Mouse (Mus musculus): ENCODE results near the gene Col6a1. TPM values are rescaled to one million over a fixed set of nuclear protein-coding genes. Genes with fewer than 3 reads are reported as not detected.

Gene Col6a1
- polyA plus RNA-seq, 1 experiment from 2014 or later = 5.9 TPM

GRCm38 (mm10) chr10:76695283-76695885 is 30.6 kb downstream of the Col6a1 start:
- no peak overlapping the region for H3K27ac ChIP-seq
- no peaks in the 10 kb centered on the region for H3K36me3 ChIP-seq (ENCODE audit: poor library complexity, severe bottlenecking)
- H3K9ac ChIP-seq = no peak overlapping the region
- no peaks in the 10 kb centered on the region for H3K4me1 ChIP-seq
- H3K9me3 ChIP-seq (replicated peaks) = no peaks in the 10 kb centered on the region
- H3K4me3 ChIP-seq = no peak overlapping the region
- WGBS = 89% methylated on average over 10 of the region's 10 CpGs
- no peak overlapping the region for H3K4me2 ChIP-seq
- H3K27me3 ChIP-seq = no peaks in the 10 kb centered on the region
- ATAC-seq = no peak

GRCm38 (mm10) chr10:76694765-76695164 is 31.2 kb downstream of the Col6a1 start:
- Histone ChIP-seq H3K4me3 (no peak overlapping the region), H3K4me2 (no peak overlapping the region), H3K9me3 (replicated peaks) (no peaks in the 10 kb centered on the region), H3K9ac (no peak overlapping the region), H3K27ac (no peak overlapping the region), H3K27me3 (no peaks in the 10 kb centered on the region), H3K4me1 (no peaks in the 10 kb centered on the region), H3K36me3 (ENCODE audit: poor library complexity, severe bottlenecking) (no peaks in the 10 kb centered on the region)
- ATAC-seq = no peak
- 50% methylated on average over 7 of the region's 7 CpGs for WGBS

DNA sequence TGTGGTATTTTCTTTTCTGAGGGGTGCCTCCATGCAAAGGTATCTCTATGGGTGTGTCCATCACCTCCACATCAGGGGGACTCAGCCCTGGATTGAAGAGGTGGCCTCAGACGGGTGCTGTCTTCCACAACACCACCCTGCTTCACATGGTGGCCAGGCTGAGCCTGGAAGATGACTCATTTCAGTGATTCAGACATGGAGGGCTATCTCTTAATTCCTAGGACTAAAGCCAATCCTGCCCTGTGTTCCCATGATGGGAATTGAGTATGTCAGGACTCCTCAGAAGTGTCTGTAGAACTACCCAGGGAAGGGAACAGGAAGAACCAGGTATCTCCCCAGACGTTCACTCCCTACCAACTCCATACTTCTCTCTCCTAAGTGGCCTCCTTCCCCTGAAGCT is 32.5 kb downstream of the Col6a1 start:
- Histone ChIP-seq H3K27me3 (no peaks in the 10 kb centered on the region), H3K27ac (no peak overlapping the region), H3K4me1 (no peaks in the 10 kb centered on the region), H3K9me3 (replicated peaks) (no peaks in the 10 kb centered on the region), H3K4me3 (no peak overlapping the region), H3K36me3 (ENCODE audit: poor library complexity, severe bottlenecking) (no peaks in the 10 kb centered on the region), H3K9ac (no peak overlapping the region), H3K4me2 (no peak overlapping the region)
- ATAC-seq = no peak
- 83% methylated on average over 2 of the region's 2 CpGs for WGBS

DNA sequence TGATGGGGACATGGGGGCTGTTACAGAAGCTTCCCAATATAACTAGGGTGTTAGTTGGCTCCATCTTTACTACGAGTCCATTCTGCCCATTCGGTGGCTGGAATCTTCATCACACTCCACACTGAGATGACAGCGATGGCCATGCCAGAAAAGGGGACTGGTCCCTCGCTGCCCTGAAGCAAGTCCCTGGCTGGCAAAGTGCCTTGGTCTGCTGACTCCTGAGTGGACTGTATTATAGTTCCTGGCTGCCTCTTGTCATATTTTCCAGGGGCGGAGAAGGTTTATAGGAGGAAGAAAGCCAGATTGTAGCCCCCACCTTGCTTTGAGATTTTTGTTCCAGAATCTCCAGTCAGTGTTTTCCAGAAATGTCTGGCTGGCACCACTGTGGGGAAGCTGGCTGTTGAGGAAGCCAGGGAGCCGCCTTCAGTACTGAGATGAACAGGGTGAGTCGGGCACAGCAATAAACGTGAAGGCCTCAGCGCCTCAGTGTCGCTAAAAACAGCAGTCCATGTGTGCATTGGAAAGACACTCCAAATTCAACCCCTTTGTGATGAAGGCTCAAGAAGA is 40.4 kb downstream of the Col6a1 start:
- no peak overlapping the region for H3K27ac ChIP-seq
- H3K4me3 ChIP-seq = no peak overlapping the region
- WGBS = 94% methylated on average over 10 of the region's 10 CpGs
- no peak for ATAC-seq
- no peaks in the 10 kb centered on the region for H3K36me3 ChIP-seq (ENCODE audit: poor library complexity, severe bottlenecking)
- H3K9ac ChIP-seq = no peak overlapping the region
- no peak overlapping the region for H3K4me2 ChIP-seq
- H3K27me3 ChIP-seq = no peaks in the 10 kb centered on the region
- no peaks in the 10 kb centered on the region for H3K4me1 ChIP-seq
- no peaks in the 10 kb centered on the region for H3K9me3 ChIP-seq (replicated peaks)

DNA sequence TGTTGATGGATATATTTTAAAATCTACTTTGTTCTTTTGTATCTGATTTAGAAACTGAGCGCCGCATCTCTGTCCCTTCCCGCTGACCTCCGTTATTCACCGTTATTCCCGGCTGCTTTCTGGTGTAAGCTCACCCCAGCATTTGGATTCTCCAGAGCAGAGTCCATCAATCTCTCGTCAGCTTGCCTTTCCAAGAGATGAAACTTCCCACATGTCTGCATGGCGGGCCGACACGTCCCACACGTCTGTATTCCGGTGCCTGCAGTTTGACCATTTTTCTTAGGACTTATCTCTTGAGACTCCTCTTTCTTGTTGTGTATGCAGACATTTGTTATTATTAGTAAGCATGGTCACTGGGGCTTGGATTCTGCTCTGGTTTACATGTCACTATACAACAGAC is 42.0 kb downstream of the Col6a1 start:
- Histone ChIP-seq H3K4me3 (no peak overlapping the region), H3K9me3 (replicated peaks) (no peaks in the 10 kb centered on the region), H3K36me3 (ENCODE audit: poor library complexity, severe bottlenecking) (no peaks in the 10 kb centered on the region), H3K4me1 (no peaks in the 10 kb centered on the region), H3K27ac (no peak overlapping the region), H3K27me3 (no peaks in the 10 kb centered on the region), H3K9ac (no peak overlapping the region), H3K4me2 (no peak overlapping the region)
- WGBS = 85% methylated on average over 12 of the region's 12 CpGs
- no peak for ATAC-seq

DNA sequence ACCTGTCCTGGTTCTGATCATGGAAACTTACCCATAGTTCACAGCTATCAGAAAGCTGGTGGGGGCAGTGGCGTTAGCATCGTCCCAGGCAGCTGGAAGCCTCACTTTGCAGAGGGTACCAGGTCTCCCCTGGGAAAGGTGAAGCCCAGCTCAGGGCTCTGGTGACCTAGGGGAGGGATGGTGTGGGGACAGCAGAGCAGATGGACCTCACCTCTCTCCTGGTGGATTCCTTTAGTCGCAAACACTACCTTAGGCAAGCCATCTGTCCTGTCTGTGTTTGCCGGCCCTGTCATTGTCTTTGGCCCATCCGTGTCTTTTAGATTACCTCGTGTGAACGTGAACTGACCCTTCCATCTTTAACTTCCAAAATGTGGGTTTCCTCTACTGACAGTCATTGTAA is 42.5 kb downstream of the Col6a1 start:
- 71% methylated on average over 7 of the region's 7 CpGs for WGBS
- H3K4me2 ChIP-seq = no peak overlapping the region
- no peaks in the 10 kb centered on the region for H3K27me3 ChIP-seq
- H3K9me3 ChIP-seq (replicated peaks) = no peaks in the 10 kb centered on the region
- no peak overlapping the region for H3K9ac ChIP-seq
- no peak overlapping the region for H3K4me3 ChIP-seq
- no peak for ATAC-seq
- no peak overlapping the region for H3K27ac ChIP-seq
- no peaks in the 10 kb centered on the region for H3K36me3 ChIP-seq (ENCODE audit: poor library complexity, severe bottlenecking)
- H3K4me1 ChIP-seq = no peaks in the 10 kb centered on the region

GRCm38 (mm10) chr10:76681882-76682281 is 44.1 kb downstream of the Col6a1 start:
- no peaks in the 10 kb centered on the region for H3K4me1 ChIP-seq
- no peaks in the 10 kb centered on the region for H3K9me3 ChIP-seq (replicated peaks)
- WGBS = 95% methylated on average over 3 of the region's 3 CpGs
- H3K27me3 ChIP-seq = no peaks in the 10 kb centered on the region
- no peaks in the 10 kb centered on the region for H3K36me3 ChIP-seq (ENCODE audit: poor library complexity, severe bottlenecking)
- no peak overlapping the region for H3K27ac ChIP-seq
- ATAC-seq = no peak
- H3K4me3 ChIP-seq = no peak overlapping the region
- H3K4me2 ChIP-seq = no peak overlapping the region
- no peak overlapping the region for H3K9ac ChIP-seq

DNA sequence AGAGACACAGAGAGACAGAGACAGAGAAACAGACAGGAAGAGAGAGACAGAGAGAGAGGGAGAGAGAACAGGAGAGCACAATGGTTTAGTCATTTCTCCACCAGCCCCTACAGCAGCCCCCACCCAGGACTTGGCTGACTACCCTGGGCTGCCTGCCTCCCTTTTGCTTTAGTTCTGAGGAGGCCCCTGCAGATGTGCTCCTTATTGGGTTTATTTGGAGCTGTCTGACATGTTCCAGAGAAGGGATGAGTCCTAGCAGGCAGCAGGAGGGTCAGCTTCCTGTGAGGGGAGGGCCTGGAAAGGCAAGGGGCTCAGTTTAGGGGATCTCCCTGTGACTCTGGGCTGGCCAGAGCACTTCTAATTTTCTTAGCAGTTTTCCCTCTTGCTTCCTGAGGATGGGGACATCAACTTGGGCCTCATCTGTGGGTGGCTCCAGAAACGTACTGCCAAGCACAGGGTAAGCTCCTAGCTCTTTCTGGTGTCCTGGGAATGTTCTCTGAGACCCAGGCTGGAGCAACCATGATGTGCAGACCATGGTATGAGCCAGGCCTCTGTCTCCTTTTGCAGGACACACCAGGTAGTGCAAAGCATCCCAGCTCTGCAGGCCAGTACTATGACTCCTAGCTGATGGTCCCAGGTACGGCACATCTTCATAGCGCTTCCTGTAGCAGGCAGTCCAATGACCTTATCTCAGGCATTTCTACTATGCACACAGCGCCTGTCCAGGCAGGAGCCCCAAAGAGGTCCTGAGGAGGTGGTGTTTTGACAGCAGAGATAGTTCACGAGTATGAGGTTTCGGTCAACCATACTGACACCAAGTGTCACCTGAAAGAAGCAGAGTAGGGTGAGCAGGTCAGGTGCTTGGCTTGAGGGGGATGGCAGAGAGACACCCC is 45.0 kb downstream of the Col6a1 start:
- WGBS = 86% methylated on average over 6 of the region's 6 CpGs
- H3K4me3 ChIP-seq = no peak overlapping the region

GRCm38 (mm10) chr10:76678122-76678521 is 47.8 kb downstream of the Col6a1 start:
- H3K4me2 ChIP-seq = no peak overlapping the region
- H3K27ac ChIP-seq = no peak overlapping the region
- H3K4me3 ChIP-seq = no peak overlapping the region
- H3K9ac ChIP-seq = no peak overlapping the region
- no peaks in the 10 kb centered on the region for H3K27me3 ChIP-seq
- ATAC-seq = no peak
- 72% methylated on average over 7 of the region's 7 CpGs for WGBS
- H3K9me3 ChIP-seq (replicated peaks) = no peaks in the 10 kb centered on the region
- H3K4me1 ChIP-seq = no peaks in the 10 kb centered on the region
- no peaks in the 10 kb centered on the region for H3K36me3 ChIP-seq (ENCODE audit: poor library complexity, severe bottlenecking)

More for the DNA sequence above, 45.0 kb downstream of the Col6a1 start:
- H3K27me3 ChIP-seq = no peaks in the 10 kb centered on the region
- no peak for ATAC-seq
- no peaks in the 10 kb centered on the region for H3K9me3 ChIP-seq (replicated peaks)
- H3K36me3 ChIP-seq (ENCODE audit: poor library complexity, severe bottlenecking) = no peaks in the 10 kb centered on the region
- no peak overlapping the region for H3K27ac ChIP-seq
- no peaks in the 10 kb centered on the region for H3K4me1 ChIP-seq
- H3K4me2 ChIP-seq = no peak overlapping the region
- H3K9ac ChIP-seq = no peak overlapping the region

DNA sequence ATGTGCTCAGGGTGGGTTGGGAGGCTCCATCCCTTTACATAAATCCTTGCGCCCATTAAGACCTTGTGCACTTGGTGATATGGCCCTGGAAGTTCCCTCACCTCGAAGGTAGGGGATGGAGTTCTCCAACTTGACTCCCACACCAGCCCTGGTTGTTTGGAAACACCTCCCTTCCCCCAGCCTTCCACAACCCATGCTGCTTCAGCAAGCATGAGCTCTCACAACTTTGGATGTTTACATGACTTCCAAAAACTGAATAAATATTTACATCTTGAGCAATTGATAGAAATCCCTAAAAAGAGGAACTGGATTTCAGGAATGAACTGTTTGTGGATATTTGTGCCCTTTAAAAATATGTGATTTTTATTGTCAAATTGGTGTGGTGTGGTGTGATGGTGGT is 50.7 kb downstream of the Col6a1 start:
- H3K4me1 ChIP-seq = no peaks in the 10 kb centered on the region
- H3K9ac ChIP-seq = no peak overlapping the region
- no peak overlapping the region for H3K4me3 ChIP-seq
- no peaks in the 10 kb centered on the region for H3K36me3 ChIP-seq (ENCODE audit: poor library complexity, severe bottlenecking)
- H3K4me2 ChIP-seq = no peak overlapping the region
- 76% methylated on average over 2 of the region's 2 CpGs for WGBS
- H3K27me3 ChIP-seq = no peaks in the 10 kb centered on the region
- ATAC-seq = no peak
- no peaks in the 10 kb centered on the region for H3K9me3 ChIP-seq (replicated peaks)
- H3K27ac ChIP-seq = no peak overlapping the region

DNA sequence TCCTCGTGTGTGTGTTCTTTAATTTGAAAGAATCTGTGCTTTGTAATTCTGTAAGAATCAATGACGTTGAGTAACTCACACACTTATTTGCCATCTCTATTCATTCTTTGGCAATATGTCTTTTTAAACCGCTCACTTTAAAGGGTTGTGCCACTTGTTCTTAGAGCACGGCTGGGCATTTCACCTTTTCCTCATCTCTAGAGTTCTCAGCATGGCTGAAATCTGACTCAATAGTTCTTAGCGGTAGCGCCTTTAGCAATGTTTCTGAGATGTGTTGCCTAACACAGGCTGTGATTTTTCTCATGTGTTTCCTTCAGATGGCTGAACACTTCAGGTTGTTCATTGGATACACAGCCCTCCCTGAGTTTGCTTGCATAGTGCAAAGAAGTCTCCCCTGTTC is 51.4 kb downstream of the Col6a1 start:
- Histone ChIP-seq H3K4me1 (no peaks in the 10 kb centered on the region), H3K27ac (no peak overlapping the region), H3K27me3 (no peaks in the 10 kb centered on the region), H3K9me3 (replicated peaks) (no peaks in the 10 kb centered on the region), H3K9ac (no peak overlapping the region), H3K4me3 (no peak overlapping the region), H3K36me3 (ENCODE audit: poor library complexity, severe bottlenecking) (no peaks in the 10 kb centered on the region), H3K4me2 (no peak overlapping the region)
- no peak for ATAC-seq
- whole genome bisulfite sequencing = 85% methylated on average over 6 of the region's 6 CpGs

DNA sequence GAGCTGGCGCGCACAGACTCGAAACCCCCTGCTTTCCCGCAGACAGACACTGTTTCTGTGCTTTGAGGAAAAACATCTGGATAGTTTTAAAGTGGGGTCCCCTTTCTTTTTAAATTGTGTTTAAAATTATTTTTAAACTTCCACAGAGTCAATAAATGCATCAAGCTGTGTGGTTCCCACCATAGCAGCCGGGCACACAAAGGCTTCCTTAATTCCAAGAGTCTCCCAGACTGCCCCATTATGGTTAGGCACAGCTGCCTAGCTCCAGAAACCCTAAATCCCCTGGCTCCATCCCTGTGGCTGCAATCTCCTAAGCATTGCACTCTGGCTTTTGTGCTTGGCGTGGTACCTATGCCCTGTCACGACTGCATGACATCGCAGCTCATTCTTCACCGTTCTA is 54.0 kb downstream of the Col6a1 start:
- no peak overlapping the region for H3K4me2 ChIP-seq
- no peak overlapping the region for H3K4me3 ChIP-seq
- no peak overlapping the region for H3K9ac ChIP-seq
- H3K27ac ChIP-seq = no peak overlapping the region
- WGBS = 84% methylated on average over 9 of the region's 9 CpGs
- no peaks in the 10 kb centered on the region for H3K36me3 ChIP-seq (ENCODE audit: poor library complexity, severe bottlenecking)
- peaks cover under 1% of the 10 kb centered on the region; the same call in 1 of the 2 replicates for H3K9me3 ChIP-seq (replicated peaks)
- H3K27me3 ChIP-seq = no peaks in the 10 kb centered on the region
- ATAC-seq = no peak
- no peaks in the 10 kb centered on the region for H3K4me1 ChIP-seq
